Mouse (Mus musculus): ENCODE results near the gene Crybg3.

- TF ChIP-seq POLR2A (IDR thresholded peaks at IDR 0.05; ENCODE audit: borderline replicate concordance, low read depth, low read length) = no peak
- TF ChIP-seq CTCF (IDR thresholded peaks at IDR 0.05; ENCODE audit: low read depth, low read length) = no peak
Observed at GRCm38 (mm10) chr16:59566437-59566836, 34.3 kb downstream of the Crybg3 start.
